Mouse (Mus musculus) small intestine, adult 2 months (tissue): Measurements from ENCODE around the gene Pld3. TPM values are rescaled to one million over a fixed set of nuclear protein-coding genes. Genes with fewer than 3 reads are reported as not detected.

Experiments used
- H3K27ac ChIP-seq: fragments of 200-500 bp; 2 replicates; pipeline ENCODE4 v1.5.1; 2012; ENCODE audit warnings: low read depth, low read length, control low read depth, inconsistent platforms; ENCODE audit not compliant: insufficient read depth
- H3K27me3 ChIP-seq: fragments of 200-500 bp; 2 replicates; pipeline ENCODE4 v1.6.1; 2012; ENCODE audit warnings: mild to moderate bottlenecking, moderate library complexity, low read length, inconsistent platforms; ENCODE audit not compliant: control insufficient read depth, insufficient read depth
- H3K36me3 ChIP-seq: fragments of 200-500 bp; 2 replicates; pipeline ENCODE4 v1.6.1; 2012; ENCODE audit warnings: mild to moderate bottlenecking, low read length, control low read depth, inconsistent platforms; ENCODE audit not compliant: control insufficient read depth, insufficient read depth
- H3K4me1 ChIP-seq: fragments of 200-500 bp; 2 replicates; pipeline ENCODE4 v1.6.1; 2012; ENCODE audit warnings: low read length, inconsistent platforms, mixed read lengths; ENCODE audit not compliant: control insufficient read depth, insufficient read depth, insufficient read length
- H3K4me3 ChIP-seq: fragments of 200-500 bp; 2 replicates; pipeline ENCODE4 v1.5.1; 2012; ENCODE audit warnings: low read depth, mild to moderate bottlenecking, control low read depth, inconsistent platforms, low read length, moderate library complexity
- CTCF ChIP-seq: fragments of 200-500 bp; IDR thresholded peaks from 2 replicates; pipeline ENCODE4 v1.5.1; 2012; ENCODE audit warnings: low read depth, mild to moderate bottlenecking, control low read depth, inconsistent platforms, low read length, moderate library complexity, mixed read lengths; ENCODE audit not compliant: insufficient replicate concordance, insufficient read length; ENCODE audit errors: extremely low read depth
- POLR2A ChIP-seq: fragments of 200-500 bp; IDR thresholded peaks from 2 replicates; pipeline ENCODE4 v1.6.1; 2012; ENCODE audit warnings: low read depth, mild to moderate bottlenecking, control low read depth, inconsistent platforms, low read length, moderate library complexity
- WGBS: fragments of 180-500 bp; shearing (Covaris S2); methylation state at CpG from one replicate; pipeline ENCODE4 v1.1.7; 2018; 5-methylcytosine and 5-hydroxymethylcytosine counted together
- polyA plus RNA-seq: library from polyadenylated mRNA; depleted of rRNA; stranded (reverse); fragments of >200 nt; gene quantifications from 2 replicates; pipeline ENCODE4 v1.2.3, GENCODE M21; 2012

Gene Pld3
- polyA plus RNA-seq, 1 experiment = 75.6 TPM

DNA sequence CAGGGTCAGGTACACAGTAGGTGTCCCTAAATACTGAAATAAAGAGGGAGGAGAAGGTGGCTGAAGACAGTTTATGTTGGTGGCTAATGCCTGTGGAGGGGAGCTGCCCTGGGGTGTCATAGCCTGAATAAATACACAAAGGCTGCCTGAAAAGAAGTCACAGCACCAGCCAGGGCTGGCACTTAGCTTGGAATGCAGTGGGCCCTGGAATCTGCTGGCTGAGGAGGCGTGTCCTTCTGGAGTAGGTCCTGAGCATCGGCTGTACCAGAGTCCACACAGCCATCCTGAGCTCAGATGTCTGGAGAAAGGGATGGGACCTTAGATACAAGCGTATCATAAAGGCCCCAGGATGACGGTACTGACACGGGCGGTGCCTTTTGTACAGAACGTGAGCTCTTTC lies 61.2 kb downstream of the Pld3 start:
- TF ChIP-seq CTCF (no peak), POLR2A (no peak)
- H3K36me3 ChIP-seq = peaks cover 12% of the 10 kb centered on the region
- peaks cover 31% of the 10 kb centered on the region for H3K4me1 ChIP-seq
- H3K27ac ChIP-seq = peak overlapping the region; percentile 36
- no peaks in the 10 kb centered on the region for H3K27me3 ChIP-seq
- WGBS = 59% methylated on average over 7 of the region's 7 CpGs
- no peak overlapping the region for H3K4me3 ChIP-seq

DNA sequence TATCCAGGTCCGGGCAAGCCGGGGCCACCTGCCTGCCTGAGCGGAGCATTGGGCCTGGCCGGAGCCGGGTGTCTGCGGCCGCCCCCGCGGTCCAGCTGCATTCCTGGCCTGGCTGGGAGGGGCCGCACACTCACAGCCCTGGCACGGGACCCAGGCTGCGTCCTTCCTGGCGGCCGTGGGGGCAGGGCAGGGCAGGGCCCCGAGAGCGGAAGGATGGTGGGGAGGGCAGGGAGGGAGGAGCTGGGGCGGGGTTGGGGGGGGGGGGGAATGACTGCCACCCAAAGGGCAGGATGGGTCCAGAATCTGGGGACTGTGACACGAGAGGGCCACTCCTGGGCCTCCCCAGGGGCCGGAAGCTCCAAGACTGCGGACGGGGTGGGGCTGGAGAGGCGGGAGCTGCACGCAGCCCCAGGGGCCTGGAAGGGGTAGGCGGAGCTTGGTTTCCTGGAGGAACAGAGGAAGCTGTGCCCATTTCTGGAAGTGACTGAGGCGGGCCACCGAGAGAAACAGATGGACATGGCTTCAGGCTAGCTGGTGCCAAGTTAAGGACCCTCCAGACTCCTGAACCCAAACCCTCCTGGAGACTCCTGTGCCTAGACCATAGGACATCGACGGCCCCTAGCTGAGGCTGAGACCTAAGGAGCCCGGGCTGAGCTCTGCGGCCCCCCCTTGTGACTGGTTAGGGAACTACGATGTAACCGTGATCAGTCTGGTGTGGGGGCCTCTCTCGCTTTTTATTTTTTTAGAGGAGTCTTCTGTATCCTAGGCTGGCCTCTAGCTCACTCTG lies 62.3 kb downstream of the Pld3 start:
- 2% methylated on average over 32 of the region's 33 CpGs for WGBS
- peak overlapping the region; percentile 62 for H3K4me3 ChIP-seq
- H3K27me3 ChIP-seq = no peaks in the 10 kb centered on the region
- peak; percentile 94 for TF ChIP-seq CTCF
- no peak; the same call in 1 of the 2 replicates for TF ChIP-seq POLR2A
- peaks cover 12% of the 10 kb centered on the region for H3K36me3 ChIP-seq
- H3K4me1 ChIP-seq = peaks cover 31% of the 10 kb centered on the region
- peak overlapping the region; percentile 86 for H3K27ac ChIP-seq

DNA sequence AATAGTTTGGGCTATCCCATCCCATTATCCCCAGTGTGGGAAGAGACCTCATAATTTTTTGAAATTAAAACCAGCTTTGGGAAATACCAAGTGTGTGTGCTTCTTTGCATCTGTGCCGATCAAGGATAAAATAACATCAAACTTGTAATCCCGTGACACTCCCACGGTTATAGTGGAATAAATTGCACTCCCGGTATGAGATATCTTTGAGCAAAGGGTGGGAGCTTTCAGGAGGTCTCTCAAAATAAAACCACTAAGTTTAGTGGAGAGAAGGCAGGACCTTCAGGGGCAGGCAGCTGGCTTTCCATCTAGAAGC lies 62.8 kb downstream of the Pld3 start:
- H3K36me3 ChIP-seq = peaks cover 12% of the 10 kb centered on the region
- H3K27ac ChIP-seq = peak overlapping the region; percentile 86
- WGBS = 18% methylated on average over 4 of the region's 4 CpGs
- H3K27me3 ChIP-seq = no peaks in the 10 kb centered on the region
- H3K4me3 ChIP-seq = peak overlapping the region; percentile 62
- TF ChIP-seq POLR2A = no peak
- no peak for TF ChIP-seq CTCF
- H3K4me1 ChIP-seq = peaks cover 31% of the 10 kb centered on the region

DNA sequence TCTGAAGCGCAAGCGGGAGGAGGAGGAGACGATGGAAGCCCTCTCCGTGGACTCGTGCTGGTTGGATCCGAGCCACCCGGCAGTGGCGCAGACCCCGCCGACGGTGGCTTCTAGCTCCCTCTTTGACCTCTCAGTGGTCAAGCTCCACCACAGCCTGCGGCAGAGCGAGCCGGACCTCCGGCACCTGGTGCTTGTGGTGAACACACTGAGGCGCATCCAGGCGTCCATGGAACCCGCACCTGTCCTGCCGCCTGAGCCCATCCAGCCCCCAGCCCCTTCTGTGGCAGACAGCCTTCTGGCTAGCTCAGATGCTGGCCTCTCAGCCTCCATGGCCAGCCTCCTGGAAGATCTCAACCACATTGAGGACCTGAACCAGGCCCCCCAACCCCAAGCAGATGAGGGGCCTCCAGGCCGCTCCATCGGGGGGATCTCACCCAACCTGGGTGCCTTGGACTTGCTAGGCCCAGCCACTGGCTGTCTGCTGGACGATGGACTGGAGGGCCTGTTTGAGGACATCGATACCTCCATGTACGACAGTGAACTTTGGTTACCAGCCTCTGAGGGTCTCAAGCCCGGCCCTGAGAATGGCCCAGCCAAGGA lies 63.6 kb downstream of the Pld3 start:
- Histone ChIP-seq H3K27me3 (no peaks in the 10 kb centered on the region), H3K4me1 (peaks cover 31% of the 10 kb centered on the region), H3K27ac (0 out of 2 replicates have a peak overlapping the region, but pooled peaks have one; percentile 86), H3K36me3 (peaks cover 12% of the 10 kb centered on the region), H3K4me3 (no peak overlapping the region)
- 91% methylated on average over 25 of the region's 25 CpGs for WGBS
- TF ChIP-seq CTCF (no peak), POLR2A (no peak)

DNA sequence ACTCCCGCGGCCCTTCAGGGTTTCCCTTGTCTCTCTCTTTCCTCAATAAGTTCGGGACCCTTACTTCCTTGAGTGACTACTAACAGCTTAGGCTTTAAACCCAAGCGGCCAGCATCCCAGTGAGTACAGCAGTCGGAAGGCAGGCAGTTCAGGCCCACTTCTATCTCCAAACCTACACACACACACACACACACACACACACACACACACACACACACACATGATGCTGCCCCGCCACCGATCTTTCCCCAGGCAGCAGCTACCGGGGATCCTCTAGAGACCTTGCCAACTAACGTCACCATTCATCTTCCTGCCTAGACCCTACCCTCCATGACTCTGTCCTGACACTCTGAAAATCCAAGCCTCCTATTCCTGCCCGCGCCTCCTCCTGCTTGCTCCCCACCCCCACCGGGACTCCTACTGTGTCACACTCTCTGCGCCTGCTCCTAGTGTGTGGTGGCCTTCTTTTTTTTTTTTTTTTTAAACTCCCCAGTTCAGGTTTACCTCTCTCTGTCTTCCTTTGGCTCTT lies 65.2 kb downstream of the Pld3 start:
- Histone ChIP-seq H3K4me3 (peak overlapping the region; percentile 78), H3K27me3 (no peaks in the 10 kb centered on the region), H3K27ac (peak overlapping the region; percentile 84), H3K4me1 (peaks cover 23% of the 10 kb centered on the region), H3K36me3 (peaks cover 12% of the 10 kb centered on the region)
- WGBS = 2% methylated on average over 13 of the region's 13 CpGs
- TF ChIP-seq POLR2A = no peak
- no peak for TF ChIP-seq CTCF

DNA sequence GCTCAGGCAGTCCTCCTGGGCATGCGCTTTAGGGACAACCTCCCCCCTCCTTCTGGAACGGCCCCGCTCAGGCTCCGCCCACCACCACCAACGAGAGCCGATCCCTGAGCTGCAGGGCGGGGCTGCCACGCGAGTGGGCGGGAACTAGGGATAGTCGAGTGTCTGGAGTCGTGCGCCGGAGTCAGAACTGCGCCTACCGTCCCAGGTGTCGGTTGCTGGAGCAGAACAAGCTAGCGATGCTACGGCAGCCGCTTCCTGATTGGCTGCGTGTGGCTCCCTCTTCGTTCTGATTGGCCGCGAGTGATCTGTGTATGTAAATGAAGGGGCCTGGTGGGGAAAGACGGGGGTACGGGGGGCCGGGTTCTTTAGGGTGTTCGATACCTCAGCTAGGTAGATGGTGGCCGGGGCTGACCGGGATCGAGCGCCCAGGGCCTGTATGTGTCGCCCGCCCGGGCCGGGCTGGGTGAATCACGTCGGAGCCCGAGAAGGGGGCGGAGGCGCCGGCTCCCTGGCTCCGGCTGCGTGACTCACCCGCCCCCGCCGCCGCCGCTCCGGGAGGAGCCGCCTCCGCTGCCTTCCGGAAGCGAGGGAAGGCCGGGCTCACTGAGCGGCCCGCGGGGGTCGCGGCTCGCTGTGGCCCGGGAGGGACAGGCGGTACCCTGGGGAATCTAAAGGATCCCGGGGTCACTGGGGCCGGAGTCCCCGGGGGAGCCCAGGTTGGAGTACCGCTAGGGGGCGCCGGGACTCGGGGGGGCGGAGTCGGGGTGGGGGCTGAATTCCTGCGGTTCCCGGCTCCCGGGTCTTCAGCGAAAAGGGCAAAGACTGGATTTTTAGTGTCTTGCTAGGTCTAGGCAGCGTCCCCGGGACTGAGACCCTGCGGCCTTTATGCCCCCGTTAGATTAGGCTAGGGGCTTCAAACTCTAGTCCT lies 66.0 kb downstream of the Pld3 start, which contains the start of gene Sertad1:
Gene Sertad1, plus strand, starts transcription at position 141 of the 928 bp plus-strand sequence.
- no peaks in the 10 kb centered on the region for H3K27me3 ChIP-seq
- peaks cover 19% of the 10 kb centered on the region for H3K4me1 ChIP-seq
- H3K27ac ChIP-seq = peak within 1 kb of the TSS; percentile 84
- WGBS = under 1% methylated on average over 80 of the region's 80 CpGs
- H3K36me3 ChIP-seq = peaks cover 12% of the 10 kb centered on the region
- H3K4me3 ChIP-seq = peak within 1 kb of the TSS; percentile 78
- TF ChIP-seq POLR2A = peak; percentile 100
- peak; percentile 71; the same call in 1 of the 2 replicates for TF ChIP-seq CTCF
